Mouse (Mus musculus) ES-Bruce4 (cell line): ENCODE measurements around the gene Vat1l. TPM values are rescaled to one million over a fixed set of nuclear protein-coding genes. Genes with fewer than 3 reads are reported as not detected.

Experiments used
- H3K27ac ChIP-seq: 2 replicates; pipeline ENCODE4 v1.5.1; 2012; ENCODE audit warnings: low read length, inconsistent platforms; ENCODE audit not compliant: insufficient read depth
- H3K27me3 ChIP-seq: 2 replicates; pipeline ENCODE4 v1.6.1; 2012; ENCODE audit warnings: mild to moderate bottlenecking, low read length, inconsistent platforms; ENCODE audit not compliant: control insufficient read depth, poor library complexity, insufficient read depth, severe bottlenecking
- H3K36me3 ChIP-seq: 2 replicates; pipeline ENCODE4 v1.6.1; 2012; ENCODE audit warnings: inconsistent platforms, mild to moderate bottlenecking, low read length, moderate library complexity; ENCODE audit not compliant: control insufficient read depth, poor library complexity, insufficient read depth, severe bottlenecking
- H3K4me1 ChIP-seq: one replicate; pipeline ENCODE4 v1.8.1; 2011; ENCODE audit warnings: low read length; ENCODE audit not compliant: control insufficient read depth, insufficient read depth
- H3K4me3 ChIP-seq: 2 replicates; pipeline ENCODE4 v1.5.1; 2011; ENCODE audit warnings: low read depth, mild to moderate bottlenecking, low read length
- H3K9ac ChIP-seq: 2 replicates; pipeline ENCODE4 v1.6.1; 2012; ENCODE audit warnings: low read depth, mild to moderate bottlenecking, inconsistent platforms; ENCODE audit not compliant: poor library complexity, severe bottlenecking
- H3K9me3 ChIP-seq: replicated peaks from 2 replicates; pipeline ENCODE4 v1.6.1; 2012; ENCODE audit warnings: mild to moderate bottlenecking, low read length, inconsistent platforms; ENCODE audit not compliant: control insufficient read depth, poor library complexity, insufficient read depth, severe bottlenecking
- CTCF ChIP-seq: IDR thresholded peaks from one replicate; pipeline ENCODE4 v1.8.1; 2011; ENCODE audit warnings: low read depth, low read length
- EP300 ChIP-seq: IDR thresholded peaks from 2 replicates; pipeline ENCODE4 v1.6.1; 2011; ENCODE audit warnings: low read depth, low read length; ENCODE audit not compliant: insufficient read depth
- POLR2A ChIP-seq: IDR thresholded peaks from one replicate; pipeline ENCODE4 v1.8.1; 2011; ENCODE audit warnings: low read length; ENCODE audit not compliant: insufficient read depth
- polyA plus RNA-seq: library from polyadenylated mRNA; stranded (reverse); fragments of >200 nt; gene quantifications from 2 replicates; pipeline ENCODE4 v1.2.4, GENCODE M21; 2011; ENCODE audit warnings: low read depth; ENCODE audit not compliant: missing spikeins, insufficient read depth, insufficient read length

Gene Vat1l
- polyA plus RNA-seq, 1 experiment, result 1.1 TPM

DNA sequence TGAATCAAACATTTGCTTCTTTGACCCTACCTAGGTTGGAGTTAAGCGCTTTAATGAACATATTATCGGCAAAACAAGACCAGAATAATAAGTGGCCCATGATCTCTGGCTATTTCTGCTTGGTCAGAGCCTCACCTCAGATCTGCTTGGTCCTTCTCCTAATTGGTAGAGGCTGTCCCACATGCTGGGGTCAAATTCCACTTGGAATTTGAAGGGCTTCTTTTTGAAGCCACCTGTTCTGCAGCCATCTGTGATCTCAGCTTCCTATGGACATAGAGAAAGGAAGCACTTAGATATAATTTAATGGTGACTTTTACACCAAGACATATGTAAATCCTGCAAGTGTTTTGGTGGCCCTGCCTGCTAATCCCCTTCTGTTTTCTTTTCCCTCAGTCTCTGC is 16.6 kb downstream of the Vat1l start:
- no peaks in the 10 kb centered on the region for H3K36me3 ChIP-seq
- TF ChIP-seq EP300 (no peak), CTCF (no peak), POLR2A (no peak)
- H3K4me3 ChIP-seq, result no peak overlapping the region
- H3K9me3 ChIP-seq, result no peaks in the 10 kb centered on the region
- H3K27ac ChIP-seq, result no peak overlapping the region
- H3K9ac ChIP-seq, result no peak overlapping the region
- H3K27me3 ChIP-seq, result no peaks in the 10 kb centered on the region
- H3K4me1 ChIP-seq, result no peaks in the 10 kb centered on the region

DNA sequence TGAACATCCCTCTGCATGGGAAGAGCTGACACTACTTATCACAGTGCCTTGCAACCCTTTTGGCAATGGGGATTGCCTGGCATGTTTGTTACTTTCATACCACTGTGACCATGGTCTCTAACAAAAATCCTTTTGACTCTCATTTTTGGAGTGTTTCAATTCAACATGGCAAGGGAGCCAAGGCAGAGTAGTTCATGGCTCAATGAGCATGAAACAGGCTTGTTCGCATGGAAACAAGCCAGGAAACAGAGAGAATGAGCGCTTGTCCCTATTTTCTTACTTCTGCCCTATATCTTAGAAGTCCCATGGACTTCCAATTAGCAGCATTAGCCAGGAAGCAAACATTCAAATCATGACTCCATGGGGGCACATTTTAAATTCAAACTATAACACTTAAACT is 18.6 kb downstream of the Vat1l start:
- no peaks in the 10 kb centered on the region for H3K36me3 ChIP-seq
- no peak overlapping the region for H3K27ac ChIP-seq
- H3K9me3 ChIP-seq, result no peaks in the 10 kb centered on the region
- no peak overlapping the region for H3K4me3 ChIP-seq
- no peaks in the 10 kb centered on the region for H3K27me3 ChIP-seq
- TF ChIP-seq POLR2A (no peak), EP300 (no peak), CTCF (no peak)
- no peaks in the 10 kb centered on the region for H3K4me1 ChIP-seq
- no peak overlapping the region for H3K9ac ChIP-seq

DNA sequence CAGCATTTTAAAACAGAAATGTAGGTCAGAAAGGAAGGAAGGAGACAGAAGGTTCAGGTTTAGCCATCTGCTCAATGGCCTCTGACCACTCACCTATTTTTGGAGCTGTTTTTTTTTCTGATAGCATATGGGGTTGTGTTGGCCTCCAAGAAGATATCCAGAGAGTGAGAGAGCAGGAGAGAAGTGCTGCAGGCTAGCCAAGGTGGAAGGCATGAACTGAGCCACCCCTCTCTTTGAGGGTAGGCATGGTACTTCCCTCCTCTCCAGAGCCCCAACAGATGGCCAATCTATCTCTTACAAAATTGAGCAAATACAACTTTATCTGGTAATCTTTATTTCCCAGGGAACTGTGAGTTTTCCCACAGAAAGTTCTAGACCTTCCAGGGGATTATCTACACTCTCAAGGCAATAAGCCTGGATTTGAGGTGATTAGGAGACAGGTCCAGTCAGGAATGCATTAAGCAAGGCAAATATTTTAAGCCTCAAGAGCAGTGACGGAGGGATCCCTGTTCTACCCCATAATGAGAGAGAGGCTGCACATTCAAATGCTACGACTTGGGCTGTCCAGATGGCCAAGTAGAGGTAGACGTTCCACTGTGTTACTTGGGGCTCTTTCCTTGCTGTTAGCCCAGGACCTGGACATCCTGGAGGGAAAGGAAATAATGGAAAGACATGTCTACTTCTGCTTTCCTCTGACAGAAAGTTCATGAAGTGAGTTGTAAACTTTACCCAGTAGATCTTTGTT is 46.1 kb downstream of the Vat1l start:
- Histone ChIP-seq H3K4me3 (no peak overlapping the region), H3K36me3 (no peaks in the 10 kb centered on the region), H3K9ac (no peak overlapping the region), H3K27ac (no peak overlapping the region), H3K27me3 (no peaks in the 10 kb centered on the region), H3K9me3 (no peaks in the 10 kb centered on the region), H3K4me1 (no peaks in the 10 kb centered on the region)
- TF ChIP-seq CTCF (no peak), EP300 (no peak), POLR2A (no peak)

DNA sequence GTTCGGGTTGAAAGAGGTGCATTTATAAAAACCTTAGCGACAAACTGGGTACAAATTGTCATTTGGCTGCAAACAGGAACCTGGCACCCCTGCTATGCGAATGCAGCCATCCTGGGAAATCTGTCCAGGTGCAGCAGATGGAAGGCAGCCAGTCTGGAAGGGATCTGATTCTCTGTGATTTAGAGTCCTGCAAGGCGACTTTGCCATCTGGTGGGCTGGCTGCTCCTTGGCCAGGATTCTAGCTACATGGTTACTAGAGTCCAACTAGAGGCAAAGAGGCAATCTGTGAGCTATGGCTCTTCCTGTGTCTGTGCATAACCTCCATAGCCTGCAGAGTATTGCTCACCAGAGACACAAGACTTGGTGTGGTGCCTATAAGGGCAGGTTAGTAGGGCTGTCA is 53.3 kb downstream of the Vat1l start:
- Histone ChIP-seq H3K4me1 (no peaks in the 10 kb centered on the region), H3K9me3 (no peaks in the 10 kb centered on the region), H3K9ac (no peak overlapping the region), H3K36me3 (no peaks in the 10 kb centered on the region), H3K4me3 (no peak overlapping the region), H3K27me3 (no peaks in the 10 kb centered on the region), H3K27ac (no peak overlapping the region)
- TF ChIP-seq CTCF, result no peak
- TF ChIP-seq EP300, result no peak
- TF ChIP-seq POLR2A, result no peak

DNA sequence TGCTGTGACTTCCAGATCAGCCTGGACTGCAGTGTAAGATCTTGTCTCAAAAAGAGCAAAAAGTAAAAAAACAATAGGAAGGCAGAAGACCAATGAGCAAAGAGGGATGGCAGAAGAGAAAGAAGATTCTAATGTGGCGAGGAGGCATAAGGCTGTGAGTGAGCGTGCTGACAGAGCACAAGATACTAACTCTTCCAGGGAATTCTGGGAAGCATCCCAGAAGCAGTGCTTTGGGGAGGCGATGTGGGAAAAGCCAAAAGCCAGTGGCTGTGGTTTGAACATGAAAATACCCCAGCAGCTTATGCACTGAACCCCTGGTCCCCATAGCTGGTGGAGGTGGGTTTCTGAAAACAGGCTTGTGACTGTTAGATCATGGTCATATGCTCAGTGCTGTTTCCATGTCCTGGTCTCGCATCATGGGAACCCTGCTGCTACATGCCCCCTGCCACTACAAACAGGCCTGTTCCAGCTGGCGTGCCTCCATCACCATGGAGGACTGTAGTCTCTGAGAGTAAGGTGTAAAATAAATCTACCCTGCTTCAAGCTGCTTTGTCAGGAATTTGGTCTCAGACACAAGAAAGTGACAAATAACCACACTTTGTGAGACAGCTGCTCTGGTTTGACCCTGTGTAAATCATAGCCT is 54.4 kb downstream of the Vat1l start:
- H3K4me1 ChIP-seq, result no peaks in the 10 kb centered on the region

DNA sequence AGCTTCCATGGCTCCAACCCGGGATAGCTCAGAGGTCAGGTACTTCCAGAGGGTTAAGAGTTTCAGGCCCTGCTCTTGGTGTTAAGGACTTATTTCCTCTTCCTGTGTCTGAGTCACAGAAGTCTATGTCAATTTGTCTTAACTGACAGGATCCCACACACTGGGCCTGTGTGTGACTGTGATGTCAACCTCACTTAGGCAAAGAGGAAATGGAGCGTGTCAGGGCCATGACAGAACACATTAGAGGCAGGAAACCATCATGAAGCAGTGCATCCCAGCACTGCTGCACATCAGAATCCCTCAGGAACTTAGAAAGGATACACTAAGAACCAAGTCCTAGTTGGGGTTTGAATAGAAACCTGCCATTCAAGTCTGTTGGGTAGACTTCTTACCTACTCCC is 56.9 kb downstream of the Vat1l start:
- Histone ChIP-seq H3K36me3 (no peaks in the 10 kb centered on the region), H3K9me3 (no peaks in the 10 kb centered on the region), H3K4me3 (no peak overlapping the region), H3K27me3 (no peaks in the 10 kb centered on the region), H3K4me1 (no peaks in the 10 kb centered on the region), H3K9ac (no peak overlapping the region), H3K27ac (no peak overlapping the region)
- no peak for TF ChIP-seq POLR2A
- TF ChIP-seq CTCF, result no peak
- no peak for TF ChIP-seq EP300

More for the DNA sequence above, 54.4 kb downstream of the Vat1l start:
- H3K9me3 ChIP-seq, result no peaks in the 10 kb centered on the region
- TF ChIP-seq EP300, result no peak
- H3K4me3 ChIP-seq, result no peak overlapping the region
- no peaks in the 10 kb centered on the region for H3K27me3 ChIP-seq
- H3K9ac ChIP-seq, result no peak overlapping the region
- no peak overlapping the region for H3K27ac ChIP-seq
- no peaks in the 10 kb centered on the region for H3K36me3 ChIP-seq
